Mouse (Mus musculus): Measurements from ENCODE around the gene Tenm2.

The Tenm2 gene

GRCm38 (mm10) chr11:36911406-36911805 is 324.4 kb downstream of the Tenm2 start:
- DNase-seq (ENCODE audit: low read depth, low spot score): no peak

- no peak for DNase-seq (ENCODE audit: low read depth, low spot score)
These were observed 326.7 kb downstream of the Tenm2 start for GRCm38 (mm10) chr11:36909036-36909435.

- DNase-seq (ENCODE audit: low read depth, low spot score): no peak
These were observed 333.5 kb downstream of the Tenm2 start for GRCm38 (mm10) chr11:36902302-36902701.

GRCm38 (mm10) chr11:36893061-36893460 is 342.7 kb downstream of the Tenm2 start:
- DNase-seq (ENCODE audit: low read depth, low spot score): no peak

- peak; percentile 63 for DNase-seq (ENCODE audit: low read depth, low spot score)
These were observed 344.7 kb downstream of the Tenm2 start for GRCm38 (mm10) chr11:36891106-36891505.

GRCm38 (mm10) chr11:36887490-36887889 is 348.3 kb downstream of the Tenm2 start:
- no peak for DNase-seq (ENCODE audit: low read depth, low spot score)

GRCm38 (mm10) chr11:36886147-36886546 is 349.6 kb downstream of the Tenm2 start:
- DNase-seq (ENCODE audit: low read depth, low spot score): no peak

GRCm38 (mm10) chr11:36872961-36873360 is 362.8 kb downstream of the Tenm2 start:
- DNase-seq (ENCODE audit: low read depth, low spot score): no peak

- DNase-seq (ENCODE audit: low read depth, low spot score): no peak
These were observed 365.2 kb downstream of the Tenm2 start for GRCm38 (mm10) chr11:36870548-36870947.

- DNase-seq (ENCODE audit: low read depth, low spot score): no peak
These were observed 384.1 kb downstream of the Tenm2 start for GRCm38 (mm10) chr11:36851690-36852089.

- DNase-seq (ENCODE audit: low read depth, low spot score): no peak
These were observed 388.3 kb downstream of the Tenm2 start for GRCm38 (mm10) chr11:36847451-36847850.

GRCm38 (mm10) chr11:36832855-36833254 is 402.9 kb downstream of the Tenm2 start:
- DNase-seq (ENCODE audit: low read depth, low spot score): no peak

GRCm38 (mm10) chr11:36831511-36831910 is 404.3 kb downstream of the Tenm2 start:
- no peak for DNase-seq (ENCODE audit: low read depth, low spot score)

GRCm38 (mm10) chr11:36824666-36825065 is 411.1 kb downstream of the Tenm2 start:
- DNase-seq (ENCODE audit: low read depth, low spot score): no peak

GRCm38 (mm10) chr11:36804615-36805014 is 431.1 kb downstream of the Tenm2 start:
- DNase-seq (ENCODE audit: low read depth, low spot score): no peak

- DNase-seq (ENCODE audit: low read depth, low spot score): no peak
These were observed 433.5 kb downstream of the Tenm2 start for GRCm38 (mm10) chr11:36802208-36802631.

- no peak for DNase-seq (ENCODE audit: low read depth, low spot score)
These were observed 434.1 kb downstream of the Tenm2 start for GRCm38 (mm10) chr11:36801683-36802082.

GRCm38 (mm10) chr11:36799409-36799808 is 436.4 kb downstream of the Tenm2 start:
- no peak for DNase-seq (ENCODE audit: low read depth, low spot score)

- no peak for DNase-seq (ENCODE audit: low read depth, low spot score)
These were observed 477.8 kb downstream of the Tenm2 start for GRCm38 (mm10) chr11:36758009-36758408.

GRCm38 (mm10) chr11:36746286-36746685 is 489.5 kb downstream of the Tenm2 start:
- DNase-seq (ENCODE audit: low read depth, low spot score): peak; percentile 12

- DNase-seq (ENCODE audit: low read depth, low spot score): no peak
These were observed 508.0 kb downstream of the Tenm2 start for GRCm38 (mm10) chr11:36727800-36728199.

- DNase-seq (ENCODE audit: low read depth, low spot score): no peak
These were observed 532.9 kb downstream of the Tenm2 start for GRCm38 (mm10) chr11:36702881-36703280.

- DNase-seq (ENCODE audit: low read depth, low spot score): no peak
These were observed 534.8 kb downstream of the Tenm2 start for GRCm38 (mm10) chr11:36700951-36701350.

GRCm38 (mm10) chr11:36700131-36700530 is 535.6 kb downstream of the Tenm2 start:
- no peak for DNase-seq (ENCODE audit: low read depth, low spot score)

Data from mesoderm, embryonic 11.5 days (tissue).